19 mouse cellular contexts compared by ENCODE assay signal in genomic region chr1:130835161-130835936, GRCm38 (mm10). TPM values are rescaled to one million over a fixed set of nuclear protein-coding genes. Genes with fewer than 3 reads are reported as not detected.
DNase-seq lines count a peak whose midpoint lies in the region; ATAC-seq and TF ChIP-seq lines count a peak whose summit lies in the region.
"Had no signal": no experiment of that assay in that cellular context is flagged by ENCODE, and none has a peak within 500 bp of the region (broad histone marks: within the 10 kb centered on the region; RNA-seq: fewer than 3 reads in every experiment).

No protein-coding gene starts in this region.

- H3K4me3 ChIP-seq in midbrain, postnatal 0 days (ENCODE audit: low read depth, low read length) = no peak overlapping the region
- no peak overlapping the region for H3K4me3 ChIP-seq in midbrain, embryonic 13.5 days (replicated peaks)
- H3K4me3 ChIP-seq: hindbrain, embryonic 10.5 days; intestine, embryonic 15.5 days; midbrain, embryonic 15.5 days; neural tube, embryonic 12.5 days had no signal

- H3K27ac ChIP-seq in midbrain, postnatal 0 days (ENCODE audit: low read depth, low read length) = no peak overlapping the region
- no peak overlapping the region for H3K27ac ChIP-seq in midbrain, embryonic 13.5 days
- H3K27ac ChIP-seq: hindbrain, embryonic 10.5 days; intestine, embryonic 15.5 days; liver, embryonic 14.5 days; midbrain, embryonic 15.5 days; neural tube, embryonic 12.5 days had no signal

- no peaks in the 10 kb centered on the region for H3K27me3 ChIP-seq in midbrain, postnatal 0 days (ENCODE audit: insufficient read depth, low read length)
- no peaks in the 10 kb centered on the region for H3K27me3 ChIP-seq in midbrain, embryonic 13.5 days
- H3K27me3 ChIP-seq: intestine, embryonic 15.5 days; midbrain, embryonic 15.5 days; neural tube, embryonic 12.5 days had no signal

- 90% methylated on average over 6 of the region's 6 CpGs for WGBS in midbrain, postnatal 0 days
- 89% methylated on average over 6 of the region's 6 CpGs for WGBS in midbrain, embryonic 13.5 days

- H3K4me2 ChIP-seq in midbrain, postnatal 0 days (ENCODE audit: low read depth, low read length, poor library complexity, severe bottlenecking) = no peak overlapping the region
- H3K4me2 ChIP-seq in midbrain, embryonic 13.5 days (replicated peaks) = no peak overlapping the region
- H3K4me2 ChIP-seq: heart, embryonic 11.5 days; intestine, embryonic 15.5 days; midbrain, embryonic 15.5 days; neural tube, embryonic 12.5 days had no signal

- H3K9ac ChIP-seq in midbrain, postnatal 0 days (replicated peaks; ENCODE audit: low read length, poor library complexity, severe bottlenecking) = no peak overlapping the region
- no peak overlapping the region for H3K9ac ChIP-seq in midbrain, embryonic 13.5 days (replicated peaks)
- H3K9ac ChIP-seq: intestine, embryonic 15.5 days; liver, embryonic 14.5 days; midbrain, embryonic 15.5 days; neural tube, embryonic 12.5 days had no signal

- no peaks in the 10 kb centered on the region for H3K36me3 ChIP-seq in midbrain, postnatal 0 days (ENCODE audit: insufficient read depth, low read length)
- H3K36me3 ChIP-seq in midbrain, embryonic 13.5 days = no peaks in the 10 kb centered on the region
- H3K36me3 ChIP-seq: hindbrain, embryonic 10.5 days; intestine, embryonic 15.5 days; midbrain, embryonic 15.5 days; neural tube, embryonic 12.5 days had no signal

- H3K4me1 ChIP-seq in midbrain, postnatal 0 days (ENCODE audit: insufficient read depth, low read length) = no peaks in the 10 kb centered on the region
- no peaks in the 10 kb centered on the region for H3K4me1 ChIP-seq in midbrain, embryonic 13.5 days (replicated peaks)
- H3K4me1 ChIP-seq: hindbrain, embryonic 10.5 days; midbrain, embryonic 15.5 days; neural tube, embryonic 12.5 days had no signal

- DNase-seq in frontal cortex, postnatal 25 days (ENCODE audit: low spot score in 2 of 2) = no peak
- DNase-seq in midbrain, postnatal 0 days (ENCODE audit: low spot score) = peak; percentile 19
- peak; percentile 74 to 83 for DNase-seq in cerebellum, postnatal 14 days
- DNase-seq in urinary bladder, postnatal 14 days (ENCODE audit: low spot score) = no peak
- no peak for DNase-seq in thymus, postnatal 4 days
- DNase-seq: gastrocnemius, postnatal 25 days; lung, postnatal 4 days; thymus, adult 18-20 months had no signal

- no peaks in the 10 kb centered on the region for H3K9me3 ChIP-seq in midbrain, postnatal 0 days (ENCODE audit: low read length)
- H3K9me3 ChIP-seq in midbrain, embryonic 13.5 days = no peaks in the 10 kb centered on the region
- H3K9me3 ChIP-seq: hindbrain, embryonic 10.5 days; intestine, embryonic 15.5 days; midbrain, embryonic 15.5 days; neural tube, embryonic 12.5 days had no signal

- TF ChIP-seq CTCF in midbrain, postnatal 0 days (IDR thresholded peaks at IDR 0.05) = no peak

- ATAC-seq in frontal cortex, adult (ENCODE audit: low TSS enrichment) = peak; percentile 69; the same call in 1 of the 2 replicates
- ATAC-seq in midbrain, postnatal 0 days (ENCODE audit: low FRiP score) = no peak
- ATAC-seq in midbrain, embryonic 13.5 days = no peak
- no peak for ATAC-seq in erythroblast, adult 5-6 weeks (replicated peaks; ENCODE audit: low FRiP score, poor library complexity, severe bottlenecking)
- ATAC-seq: intestine, embryonic 15.5 days; midbrain, embryonic 15.5 days had no signal

RNA-seq across cellular contexts. Expression of gene Pigr, which starts 8.9 kb away (rescaled TPM):
- not detected in 2 replicates for total RNA-seq in midbrain, postnatal 0 days (2014; rRNA removed)
- polyA plus RNA-seq in midbrain, postnatal 0 days (2015; fragmentation: Nextera tagmentation; extraction: Ambion mirVana) = not detected in 2 replicates
- not detected in 2 replicates for polyA plus RNA-seq in midbrain, embryonic 13.5 days (2015; fragmentation: Nextera tagmentation; extraction: Ambion mirVana)
- total RNA-seq in erythroblast, adult 5-6 weeks (2015; ENCODE audit: low replicate concordance) = not detected in 2 replicates
- total RNA-seq in erythroblast, adult 5-6 weeks (2017; ENCODE audit: low replicate concordance) = not detected in 2 replicates
- total RNA-seq: gastrocnemius, postnatal 25 days; MEL had no signal
- polyA plus RNA-seq: C2C12; heart, embryonic 11.5 days; hindbrain, embryonic 10.5 days; midbrain, embryonic 15.5 days; neural tube, embryonic 12.5 days had no signal

RNA-seq across cellular contexts. Expression of gene Fcmr, which starts 30.1 kb away (rescaled TPM):
- total RNA-seq in midbrain, postnatal 0 days (2014; rRNA removed) = 0.16 TPM in 1 of 2 replicates, not detected in the other
- 1.7 and 2.3 TPM in 2 replicates for polyA plus RNA-seq in midbrain, postnatal 0 days (2015; fragmentation: Nextera tagmentation; extraction: Ambion mirVana)
- not detected in 2 replicates for polyA plus RNA-seq in midbrain, embryonic 13.5 days (2015; fragmentation: Nextera tagmentation; extraction: Ambion mirVana)
- not detected in 2 replicates for total RNA-seq in erythroblast, adult 5-6 weeks (2015; ENCODE audit: low replicate concordance)
- 0.28 TPM in 1 of 2 replicates, not detected in the other for total RNA-seq in erythroblast, adult 5-6 weeks (2017; ENCODE audit: low replicate concordance)
- total RNA-seq: gastrocnemius, postnatal 25 days; MEL had no signal
- polyA plus RNA-seq: C2C12; hindbrain, embryonic 10.5 days; liver, embryonic 14.5 days; neural tube, embryonic 12.5 days had no signal

RNA-seq across cellular contexts. Expression of gene Fcamr, which starts 34.6 kb away (rescaled TPM):
- not detected in 2 replicates for total RNA-seq in midbrain, postnatal 0 days (2014; rRNA removed)
- not detected in 2 replicates for polyA plus RNA-seq in midbrain, postnatal 0 days (2015; fragmentation: Nextera tagmentation; extraction: Ambion mirVana)
- polyA plus RNA-seq in midbrain, embryonic 13.5 days (2015; fragmentation: Nextera tagmentation; extraction: Ambion mirVana) = not detected in 2 replicates
- total RNA-seq in erythroblast, adult 5-6 weeks (2015; ENCODE audit: low replicate concordance) = not detected in 2 replicates
- not detected in 2 replicates for total RNA-seq in erythroblast, adult 5-6 weeks (2017; ENCODE audit: low replicate concordance)
- total RNA-seq: gastrocnemius, postnatal 25 days; MEL had no signal
- polyA plus RNA-seq: C2C12; hindbrain, embryonic 10.5 days; liver, embryonic 14.5 days; midbrain, embryonic 15.5 days; neural tube, embryonic 12.5 days had no signal

RNA-seq across cellular contexts. Expression of gene Il24, which starts 51.9 kb away (rescaled TPM):
- not detected in 2 replicates for total RNA-seq in midbrain, postnatal 0 days (2014; rRNA removed)
- polyA plus RNA-seq in midbrain, postnatal 0 days (2015; fragmentation: Nextera tagmentation; extraction: Ambion mirVana) = not detected in 2 replicates
- polyA plus RNA-seq in midbrain, embryonic 13.5 days (2015; fragmentation: Nextera tagmentation; extraction: Ambion mirVana) = not detected in 2 replicates
- 2.1 TPM in 1 of 2 replicates, not detected in the other for total RNA-seq in erythroblast, adult 5-6 weeks (2015; ENCODE audit: low replicate concordance)
- total RNA-seq in erythroblast, adult 5-6 weeks (2017; ENCODE audit: low replicate concordance) = not detected in 2 replicates
- total RNA-seq: gastrocnemius, postnatal 25 days; MEL had no signal
- polyA plus RNA-seq: C2C12; heart, embryonic 11.5 days; hindbrain, embryonic 10.5 days; intestine, embryonic 15.5 days; liver, embryonic 14.5 days; midbrain, embryonic 15.5 days; neural tube, embryonic 12.5 days had no signal

Comparison
In these comparisons a context has a peak if more than half of its experiments do, and no peak if none do; other contexts are left out.
1. DNase-seq: peak in midbrain, postnatal 0 days (single experiment) and cerebellum, postnatal 14 days (2 of 2); none in frontal cortex, postnatal 25 days (0 of 2), urinary bladder, postnatal 14 days (single experiment) and thymus, postnatal 4 days (single experiment).